ENCODE assay signal across 8 mouse cellular contexts in genomic region chr1:154704558-154705185, GRCm38 (mm10).
DNase-seq lines count a peak whose midpoint lies in the region; ATAC-seq lines count a peak whose summit lies in the region.

No protein-coding gene starts in this region.

- no peaks in the 10 kb centered on the region for H3K9me3 ChIP-seq in midbrain, embryonic 10.5 days (replicated peaks)
- no peaks in the 10 kb centered on the region for H3K9me3 ChIP-seq in midbrain, embryonic 11.5 days (ENCODE audit: control insufficient read depth, low read length)
- no peaks in the 10 kb centered on the region for H3K9me3 ChIP-seq in embryonic facial prominence, embryonic 15.5 days (replicated peaks)
- no peaks in the 10 kb centered on the region for H3K9me3 ChIP-seq in hindbrain, embryonic 15.5 days
- H3K9me3 ChIP-seq in neural tube, embryonic 15.5 days (replicated peaks): no peaks in the 10 kb centered on the region

- no peak overlapping the region for H3K9ac ChIP-seq in midbrain, embryonic 11.5 days (ENCODE audit: low read length)
- no peak overlapping the region for H3K9ac ChIP-seq in embryonic facial prominence, embryonic 15.5 days
- no peak overlapping the region for H3K9ac ChIP-seq in hindbrain, embryonic 15.5 days
- H3K9ac ChIP-seq in neural tube, embryonic 15.5 days (replicated peaks): no peak overlapping the region; the same call in 1 of the 2 replicates

- H3K27ac ChIP-seq in midbrain, embryonic 10.5 days (replicated peaks): 0 out of 2 replicates have a peak overlapping the region, but pooled peaks have one; percentile 38
- H3K27ac ChIP-seq in midbrain, embryonic 11.5 days (ENCODE audit: low read depth, low read length): no peak overlapping the region
- H3K27ac ChIP-seq in embryonic facial prominence, embryonic 15.5 days (replicated peaks): no peak overlapping the region
- H3K27ac ChIP-seq in hindbrain, embryonic 15.5 days (replicated peaks): peak overlapping the region; percentile 18
- peak overlapping the region; percentile 37; the same call in 1 of the 2 replicates for H3K27ac ChIP-seq in neural tube, embryonic 15.5 days (replicated peaks)

- 84% methylated on average over 11 of the region's 11 CpGs for WGBS in midbrain, embryonic 10.5 days
- WGBS in midbrain, embryonic 11.5 days: 76% methylated on average over 11 of the region's 11 CpGs
- WGBS in embryonic facial prominence, embryonic 15.5 days: 41% methylated on average over 11 of the region's 11 CpGs
- 49% methylated on average over 11 of the region's 11 CpGs for WGBS in hindbrain, embryonic 15.5 days
- 49% methylated on average over 11 of the region's 11 CpGs for WGBS in neural tube, embryonic 15.5 days

- no peak overlapping the region for H3K4me3 ChIP-seq in midbrain, embryonic 10.5 days
- no peak overlapping the region for H3K4me3 ChIP-seq in midbrain, embryonic 11.5 days (ENCODE audit: low read depth, low read length)
- H3K4me3 ChIP-seq in embryonic facial prominence, embryonic 15.5 days (replicated peaks): no peak overlapping the region
- H3K4me3 ChIP-seq in hindbrain, embryonic 15.5 days: no peak overlapping the region
- H3K4me3 ChIP-seq in neural tube, embryonic 15.5 days (replicated peaks): no peak overlapping the region

- H3K36me3 ChIP-seq in midbrain, embryonic 10.5 days: no peaks in the 10 kb centered on the region
- H3K36me3 ChIP-seq in midbrain, embryonic 11.5 days (ENCODE audit: control insufficient read depth, insufficient read depth, low read length): no peaks in the 10 kb centered on the region
- H3K36me3 ChIP-seq in embryonic facial prominence, embryonic 15.5 days: no peaks in the 10 kb centered on the region
- H3K36me3 ChIP-seq in hindbrain, embryonic 15.5 days: peaks cover 9% of the 10 kb centered on the region; the same call in 1 of the 2 replicates
- peaks cover 12% of the 10 kb centered on the region for H3K36me3 ChIP-seq in neural tube, embryonic 15.5 days

- H3K4me2 ChIP-seq in midbrain, embryonic 11.5 days: no peak overlapping the region
- no peak overlapping the region for H3K4me2 ChIP-seq in embryonic facial prominence, embryonic 15.5 days (replicated peaks)
- no peak overlapping the region for H3K4me2 ChIP-seq in hindbrain, embryonic 15.5 days
- H3K4me2 ChIP-seq in neural tube, embryonic 15.5 days: no peak overlapping the region

- no peak; the same call in 1 of the 2 replicates for ATAC-seq in midbrain, embryonic 11.5 days (ENCODE audit: low FRiP score)
- peak; percentile 77; the same call in 1 of the 2 replicates for ATAC-seq in embryonic facial prominence, embryonic 15.5 days (ENCODE audit: insufficient number of reproducible peaks, low FRiP score, low TSS enrichment, low read depth)
- ATAC-seq in hindbrain, embryonic 15.5 days (ENCODE audit: low FRiP score, low read depth): peak; percentile 60; the same call in 1 of the 2 replicates
- peak; percentile 64; the same call in 1 of the 2 replicates for ATAC-seq in neural tube, embryonic 15.5 days (ENCODE audit: low FRiP score)

- no peaks in the 10 kb centered on the region for H3K27me3 ChIP-seq in midbrain, embryonic 10.5 days (ENCODE audit: low read depth, poor library complexity, severe bottlenecking)
- H3K27me3 ChIP-seq in midbrain, embryonic 11.5 days (ENCODE audit: control insufficient read depth, insufficient read depth, low read length): no peaks in the 10 kb centered on the region
- H3K27me3 ChIP-seq in embryonic facial prominence, embryonic 15.5 days: no peaks in the 10 kb centered on the region
- no peaks in the 10 kb centered on the region for H3K27me3 ChIP-seq in hindbrain, embryonic 15.5 days
- H3K27me3 ChIP-seq in neural tube, embryonic 15.5 days (replicated peaks): no peaks in the 10 kb centered on the region

- no peak for DNase-seq in midbrain, embryonic 10.5 days (ENCODE audit: low spot score)
- no peak for DNase-seq in midbrain, embryonic 11.5 days (ENCODE audit: low spot score, missing footprints)
- DNase-seq in urinary bladder, postnatal 14 days (ENCODE audit: low spot score): no peak
- no peak for DNase-seq in lung, adult 18-20 months
- no peak for DNase-seq in cerebellum, adult 9-10 months

- H3K4me1 ChIP-seq in midbrain, embryonic 10.5 days: peaks cover 8% of the 10 kb centered on the region
- H3K4me1 ChIP-seq in midbrain, embryonic 11.5 days (ENCODE audit: control insufficient read depth, insufficient read depth, low read length): no peaks in the 10 kb centered on the region
- peaks cover 27% of the 10 kb centered on the region for H3K4me1 ChIP-seq in embryonic facial prominence, embryonic 15.5 days
- H3K4me1 ChIP-seq in hindbrain, embryonic 15.5 days (replicated peaks): peaks cover 23% of the 10 kb centered on the region
- H3K4me1 ChIP-seq in neural tube, embryonic 15.5 days: peaks cover 32% of the 10 kb centered on the region

Comparison
In these comparisons a context has a peak if more than half of its experiments do, and no peak if none do; other contexts are left out.
1. H3K27ac ChIP-seq: peak in midbrain, embryonic 10.5 days (single experiment), hindbrain, embryonic 15.5 days (single experiment) and neural tube, embryonic 15.5 days (single experiment); none in midbrain, embryonic 11.5 days (single experiment) and embryonic facial prominence, embryonic 15.5 days (single experiment).